Mouse (Mus musculus): Measurements from ENCODE around the gene Sema4a. TPM values are rescaled to one million over a fixed set of nuclear protein-coding genes. Genes with fewer than 3 reads are reported as not detected.
A peak's percentile ranks its signal among the peaks of the same experiment; 100 is the strongest.

The Sema4a gene
- polyA plus RNA-seq, 1 experiment from 2014 or later: 21.8 TPM

DNA sequence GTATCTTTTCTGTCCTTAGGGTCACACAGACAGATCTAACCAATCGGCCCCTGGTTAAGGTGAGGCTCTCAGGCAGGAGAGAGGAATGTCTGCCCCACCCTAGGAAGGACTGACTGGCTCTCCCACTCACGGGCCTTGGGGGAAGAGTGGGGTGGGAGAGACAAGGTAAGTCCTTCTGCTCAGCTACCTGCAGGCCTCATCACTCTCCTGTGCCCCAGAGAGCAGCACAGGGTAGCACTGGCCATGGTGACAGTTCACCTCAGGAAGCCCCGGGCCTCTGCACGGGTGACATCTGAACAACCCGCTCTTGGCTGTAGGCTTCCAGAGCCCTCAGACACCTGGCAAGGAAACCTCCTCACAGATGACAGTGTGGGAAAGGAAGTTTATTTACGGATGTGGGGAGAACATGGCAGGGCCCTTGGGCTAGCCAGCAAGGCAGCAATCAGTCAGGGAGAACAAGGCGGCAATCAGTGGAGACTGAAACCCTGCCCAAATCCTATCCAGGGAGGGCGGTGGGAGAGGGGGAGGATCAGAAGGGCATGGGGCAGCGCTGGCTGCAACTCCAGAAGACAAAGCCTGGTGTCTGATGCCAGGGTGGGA lies 67.1 kb downstream of the Sema4a start:
- Histone ChIP-seq H3K27ac (replicated peaks) (no peak overlapping the region), H3K9ac (0 out of 2 replicates have a peak overlapping the region, but pooled peaks have one; percentile 49), H3K9me3 (no peaks in the 10 kb centered on the region), H3K27me3 (no peaks in the 10 kb centered on the region), H3K36me3 (peaks cover 9% of the 10 kb centered on the region; the same call in 1 of the 2 replicates), H3K4me1 (replicated peaks) (no peaks in the 10 kb centered on the region), H3K4me3 (no peak overlapping the region), H3K4me2 (no peak overlapping the region)
- WGBS: 88% methylated on average over 9 of the region's 9 CpGs
- ATAC-seq (ENCODE audit: low read depth): no peak

Small RNA genes within 50 kb of the gene (microRNA-seq; reads per million reads assigned to microRNA genes)
- not detected for gene Mir7011

Other genes starting within 250 kb of the Sema4a start
- gene Rhbg, start 206.5 kb downstream of the Sema4a start, polyA plus RNA-seq (2015; fragmentation: Nextera tagmentation; extraction: Ambion mirVana): 0.15 and 0.67 TPM in 2 replicates
- 0.23 and 0.33 TPM in 2 replicates for gene Gm38392, start 174.0 kb downstream of the Sema4a start, polyA plus RNA-seq (2015; fragmentation: Nextera tagmentation; extraction: Ambion mirVana)
- 8.5 and 12.5 TPM in 2 replicates for gene Tsacc, start 164.2 kb downstream of the Sema4a start, polyA plus RNA-seq (2015; fragmentation: Nextera tagmentation; extraction: Ambion mirVana)
- gene Cct3, start 164.1 kb downstream of the Sema4a start, polyA plus RNA-seq (2015; fragmentation: Nextera tagmentation; extraction: Ambion mirVana): 496 and 532 TPM in 2 replicates
- 99.6 and 112 TPM in 2 replicates for gene Glmp, start 136.2 kb downstream of the Sema4a start, polyA plus RNA-seq (2015; fragmentation: Nextera tagmentation; extraction: Ambion mirVana)
- 1.5 and 1.7 TPM in 2 replicates for gene Tmem79, start 125.0 kb downstream of the Sema4a start, polyA plus RNA-seq (2015; fragmentation: Nextera tagmentation; extraction: Ambion mirVana)
- 57.2 and 66.1 TPM in 2 replicates for gene Smg5, start 124.9 kb downstream of the Sema4a start, polyA plus RNA-seq (2015; fragmentation: Nextera tagmentation; extraction: Ambion mirVana)
- 3.4 and 5.3 TPM in 2 replicates for gene Paqr6, start 96.6 kb downstream of the Sema4a start, polyA plus RNA-seq (2015; fragmentation: Nextera tagmentation; extraction: Ambion mirVana)
- not detected in 2 replicates for gene Bglap3, start 88.4 kb downstream of the Sema4a start, polyA plus RNA-seq (2015; fragmentation: Nextera tagmentation; extraction: Ambion mirVana)
- not detected in 2 replicates for gene Bglap2, start 82.5 kb downstream of the Sema4a start, polyA plus RNA-seq (2015; fragmentation: Nextera tagmentation; extraction: Ambion mirVana)
- not detected in 2 replicates for gene Bglap, start 76.7 kb downstream of the Sema4a start, polyA plus RNA-seq (2015; fragmentation: Nextera tagmentation; extraction: Ambion mirVana)
- gene Pmf1, start 50.9 kb downstream of the Sema4a start, polyA plus RNA-seq (2015; fragmentation: Nextera tagmentation; extraction: Ambion mirVana): 31.6 and 33.5 TPM in 2 replicates
- gene Slc25a44, start 36.0 kb downstream of the Sema4a start, polyA plus RNA-seq (2015; fragmentation: Nextera tagmentation; extraction: Ambion mirVana): 30.4 and 31.1 TPM in 2 replicates
- 41.9 and 45.3 TPM in 2 replicates for gene Lmna, start 48.8 kb upstream of the Sema4a start, polyA plus RNA-seq (2015; fragmentation: Nextera tagmentation; extraction: Ambion mirVana)
- gene Mex3a, start 71.2 kb upstream of the Sema4a start, polyA plus RNA-seq (2015; fragmentation: Nextera tagmentation; extraction: Ambion mirVana): 32.5 and 33.7 TPM in 2 replicates
- not detected in 2 replicates for gene Rab25, start 87.1 kb upstream of the Sema4a start, polyA plus RNA-seq (2015; fragmentation: Nextera tagmentation; extraction: Ambion mirVana)
- 161 and 170 TPM in 2 replicates for gene Lamtor2, start 91.9 kb upstream of the Sema4a start, polyA plus RNA-seq (2015; fragmentation: Nextera tagmentation; extraction: Ambion mirVana)
- gene Ubqln4, start 92.6 kb upstream of the Sema4a start, polyA plus RNA-seq (2015; fragmentation: Nextera tagmentation; extraction: Ambion mirVana): 38.4 and 40.6 TPM in 2 replicates
- gene Ssr2, start 114.7 kb upstream of the Sema4a start, polyA plus RNA-seq (2015; fragmentation: Nextera tagmentation; extraction: Ambion mirVana): 157 and 164 TPM in 2 replicates
- 146 and 157 TPM in 2 replicates for gene Arhgef2, start 144.8 kb upstream of the Sema4a start, polyA plus RNA-seq (2015; fragmentation: Nextera tagmentation; extraction: Ambion mirVana)
- gene Rxfp4, start 192.0 kb upstream of the Sema4a start, polyA plus RNA-seq (2015; fragmentation: Nextera tagmentation; extraction: Ambion mirVana): not detected in 2 replicates
- gene Khdc4, start 224.6 kb upstream of the Sema4a start, polyA plus RNA-seq (2015; fragmentation: Nextera tagmentation; extraction: Ambion mirVana): 95.0 and 104 TPM in 2 replicates

All from neural tube, embryonic 13.5 days (tissue).